Mouse (Mus musculus): ENCODE data around the gene Rasal3.

GRCm38 (mm10) chr17:32382576-32382975, 20.8 kb downstream of the Rasal3 start:
- TF ChIP-seq CTCF (IDR thresholded peaks at IDR 0.05): no peak
- no peak for TF ChIP-seq POLR2A (IDR thresholded peaks at IDR 0.05; ENCODE audit: insufficient read depth, low read depth, low read length)
- TF ChIP-seq EP300 (IDR thresholded peaks at IDR 0.05; ENCODE audit: insufficient read depth, low read depth, low read length): no peak

Measured in heart, adult 2 months (tissue).